Mouse (Mus musculus) bone marrow, adult 2 months (tissue): Measurements from ENCODE around the gene Mmrn2. TPM values are rescaled to one million over a fixed set of nuclear protein-coding genes. Genes with fewer than 3 reads are reported as not detected.

Experiments
- H3K27ac ChIP-seq: fragments of 200-500 bp; 2 replicates; pipeline ENCODE4 v1.5.1; 2012; ENCODE audit warnings: low read depth, mild to moderate bottlenecking, control low read depth, inconsistent platforms, low read length; ENCODE audit not compliant: control insufficient read depth, poor library complexity, insufficient read depth
- H3K4me1 ChIP-seq: fragments of 200-500 bp; 2 replicates; pipeline ENCODE4 v1.6.1; 2011; ENCODE audit warnings: low read length; ENCODE audit not compliant: control insufficient read depth, insufficient read depth
- H3K4me3 ChIP-seq: fragments of 200-500 bp; replicated peaks from 2 replicates; pipeline ENCODE3; 2011; ENCODE audit warnings: mild to moderate bottlenecking, low read depth, low read length, control low read depth; ENCODE audit not compliant: control insufficient read depth
- CTCF ChIP-seq: fragments of 200-500 bp; IDR thresholded peaks from 2 replicates; pipeline ENCODE4 v1.5.1; 2011; ENCODE audit warnings: low read length, control low read depth; ENCODE audit not compliant: control insufficient read depth, insufficient read depth
- POLR2A ChIP-seq: fragments of 200-500 bp; IDR thresholded peaks from 2 replicates; pipeline ENCODE4 v1.6.1; 2011; ENCODE audit warnings: low read depth, mild to moderate bottlenecking, control low read depth, low read length, borderline replicate concordance; ENCODE audit not compliant: control insufficient read depth
- WGBS: fragments of 180-500 bp; shearing (Covaris S2); methylation state at CpG from one replicate; pipeline ENCODE4 v1.1.7; 2018; 5-methylcytosine and 5-hydroxymethylcytosine counted together
- polyA plus RNA-seq: library from polyadenylated mRNA; stranded (reverse); fragments of >200 nt; gene quantifications from 2 replicates; pipeline ENCODE4 v1.2.4, GENCODE M21; 2011; ENCODE audit warnings: low replicate concordance; ENCODE audit not compliant: missing spikeins, insufficient read depth, insufficient read length

The Mmrn2 gene
- polyA plus RNA-seq, 1 experiment, result 3.0 TPM

GRCm38 (mm10) chr14:34440526-34441066 lies 65.3 kb downstream of the Mmrn2 start:
- no peaks in the 10 kb centered on the region for H3K4me1 ChIP-seq
- H3K4me3 ChIP-seq, result no peak overlapping the region
- TF ChIP-seq CTCF, result no peak
- no peak for TF ChIP-seq POLR2A
- H3K27ac ChIP-seq, result no peak overlapping the region
- 59% methylated on average over 3 of the region's 3 CpGs for WGBS

- 83% methylated on average over 4 of the region's 4 CpGs for WGBS
- TF ChIP-seq POLR2A (no peak), CTCF (no peak)
Observed at GRCm38 (mm10) chr14:34442531-34442930, 67.3 kb downstream of the Mmrn2 start.

GRCm38 (mm10) chr14:34444368-34444767 lies 69.1 kb downstream of the Mmrn2 start:
- Histone ChIP-seq H3K4me3 (no peak overlapping the region), H3K27ac (no peak overlapping the region), H3K4me1 (no peaks in the 10 kb centered on the region)
- no peak for TF ChIP-seq CTCF
- no peak for TF ChIP-seq POLR2A
- 72% methylated on average over 5 of the region's 5 CpGs for WGBS

More at GRCm38 (mm10) chr14:34442531-34442930, 67.3 kb downstream of the Mmrn2 start:
- Histone ChIP-seq H3K4me3 (no peak overlapping the region), H3K4me1 (no peaks in the 10 kb centered on the region), H3K27ac (no peak overlapping the region)

- no peaks in the 10 kb centered on the region for H3K4me1 ChIP-seq
- H3K27ac ChIP-seq, result no peak overlapping the region
- H3K4me3 ChIP-seq, result no peak overlapping the region
- TF ChIP-seq POLR2A, result no peak
- no peak for TF ChIP-seq CTCF
Observed at GRCm38 (mm10) chr14:34444924-34445323, 69.7 kb downstream of the Mmrn2 start.

GRCm38 (mm10) chr14:34445348-34445747 lies 70.1 kb downstream of the Mmrn2 start:
- Histone ChIP-seq H3K4me3 (no peak overlapping the region), H3K27ac (no peak overlapping the region), H3K4me1 (no peaks in the 10 kb centered on the region)
- 75% methylated on average over 3 of the region's 3 CpGs for WGBS
- TF ChIP-seq CTCF, result no peak
- TF ChIP-seq POLR2A, result no peak

GRCm38 (mm10) chr14:34446624-34447023 lies 71.4 kb downstream of the Mmrn2 start:
- Histone ChIP-seq H3K4me1 (no peaks in the 10 kb centered on the region), H3K27ac (no peak overlapping the region), H3K4me3 (no peak overlapping the region)
- 81% methylated on average over 6 of the region's 6 CpGs for WGBS
- TF ChIP-seq POLR2A, result no peak
- no peak for TF ChIP-seq CTCF

- Histone ChIP-seq H3K4me3 (no peak overlapping the region), H3K4me1 (no peaks in the 10 kb centered on the region), H3K27ac (no peak overlapping the region)
- WGBS, result 70% methylated on average over 4 of the region's 4 CpGs
- TF ChIP-seq CTCF (no peak), POLR2A (no peak)
Observed at GRCm38 (mm10) chr14:34447659-34448058, 72.4 kb downstream of the Mmrn2 start.

GRCm38 (mm10) chr14:34448398-34448797 lies 73.1 kb downstream of the Mmrn2 start:
- Histone ChIP-seq H3K4me1 (no peaks in the 10 kb centered on the region), H3K4me3 (no peak overlapping the region)
- TF ChIP-seq POLR2A (no peak), CTCF (no peak)

GRCm38 (mm10) chr14:34449807-34450206 lies 74.5 kb downstream of the Mmrn2 start:
- Histone ChIP-seq H3K27ac (no peak overlapping the region), H3K4me1 (no peaks in the 10 kb centered on the region), H3K4me3 (no peak overlapping the region)
- TF ChIP-seq POLR2A (no peak), CTCF (no peak)
- WGBS, result 75% methylated on average over 9 of the region's 9 CpGs

More at GRCm38 (mm10) chr14:34448398-34448797, 73.1 kb downstream of the Mmrn2 start:
- H3K27ac ChIP-seq, result no peak overlapping the region
